Mouse (Mus musculus) olfactory bulb, adult 2 months (tissue): ENCODE data around the gene Poldip3. TPM values are rescaled to one million over a fixed set of nuclear protein-coding genes. Genes with fewer than 3 reads are reported as not detected.

ENCODE experiments used
- H3K27ac ChIP-seq: fragments of 200-500 bp; 2 replicates; pipeline ENCODE4 v1.5.1; 2012; ENCODE audit warnings: low read depth, low read length; ENCODE audit not compliant: insufficient read depth
- H3K4me1 ChIP-seq: fragments of 200-500 bp; 2 replicates; pipeline ENCODE4 v1.6.1; 2012; ENCODE audit warnings: low read length; ENCODE audit not compliant: control insufficient read depth, insufficient read depth
- H3K4me3 ChIP-seq: fragments of 200-500 bp; 2 replicates; pipeline ENCODE4 v1.5.1; 2012; ENCODE audit warnings: mild to moderate bottlenecking, low read depth, low read length, moderate library complexity; ENCODE audit not compliant: insufficient read depth
- CTCF ChIP-seq: fragments of 200-500 bp; IDR thresholded peaks from 2 replicates; pipeline ENCODE4 v1.5.1; 2012; ENCODE audit warnings: low read depth, mild to moderate bottlenecking, low read length, moderate library complexity; ENCODE audit not compliant: insufficient read depth
- POLR2A ChIP-seq: fragments of 200-500 bp; IDR thresholded peaks from 2 replicates; pipeline ENCODE4 v1.6.1; 2012; ENCODE audit warnings: mild to moderate bottlenecking, low read depth, low read length, moderate library complexity; ENCODE audit not compliant: insufficient read depth
- WGBS: fragments of 180-500 bp; shearing (Covaris S2); methylation state at CpG from one replicate; pipeline ENCODE4 v1.1.7; 2018; 5-methylcytosine and 5-hydroxymethylcytosine counted together
- polyA plus RNA-seq: library from polyadenylated mRNA; stranded (reverse); fragments of >200 nt; gene quantifications from 2 replicates; pipeline ENCODE4 v1.2.4, GENCODE M21; 2012; ENCODE audit warnings: low replicate concordance; ENCODE audit not compliant: missing spikeins, insufficient read depth, insufficient read length

The Poldip3 gene
- polyA plus RNA-seq, 1 experiment = not detected

DNA sequence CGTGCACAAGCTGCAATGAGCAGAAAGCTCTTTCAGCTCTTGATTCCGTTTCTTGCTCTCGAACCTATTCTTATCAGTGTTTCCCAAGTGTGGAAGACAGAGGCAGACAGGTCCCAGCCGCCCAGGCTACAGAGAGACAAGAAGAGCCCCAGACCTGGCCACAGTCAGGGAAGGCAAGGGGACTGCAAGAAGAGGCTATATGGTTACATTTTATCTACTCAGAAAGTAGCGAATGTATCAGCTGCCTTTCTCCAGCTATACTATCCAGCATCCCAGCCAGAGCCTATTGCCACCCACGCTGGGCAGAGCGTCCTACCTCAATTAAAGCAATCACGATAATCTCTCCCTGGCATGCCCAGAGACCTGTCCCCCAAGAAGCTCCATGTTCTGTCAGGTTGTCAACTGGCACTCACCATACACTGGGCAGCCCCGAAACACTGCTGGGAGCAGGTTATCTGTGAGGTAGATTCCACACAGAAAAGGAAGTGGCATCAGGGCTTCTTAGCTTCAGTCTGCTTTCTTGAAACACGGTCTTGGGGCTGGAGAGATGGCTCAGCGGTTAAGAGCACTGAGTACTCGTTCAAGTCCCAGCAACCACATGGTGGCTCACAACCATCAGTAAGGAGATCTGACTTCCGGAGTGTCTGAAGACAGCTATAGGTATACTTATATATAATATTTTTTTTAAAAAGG, 62.4 kb downstream of the Poldip3 start:
- no peak for TF ChIP-seq CTCF
- no peak for TF ChIP-seq POLR2A
- 80% methylated on average over 13 of the region's 13 CpGs for WGBS
- Histone ChIP-seq H3K4me1 (peaks cover 16% of the 10 kb centered on the region), H3K27ac (no peak overlapping the region), H3K4me3 (no peak overlapping the region)

DNA sequence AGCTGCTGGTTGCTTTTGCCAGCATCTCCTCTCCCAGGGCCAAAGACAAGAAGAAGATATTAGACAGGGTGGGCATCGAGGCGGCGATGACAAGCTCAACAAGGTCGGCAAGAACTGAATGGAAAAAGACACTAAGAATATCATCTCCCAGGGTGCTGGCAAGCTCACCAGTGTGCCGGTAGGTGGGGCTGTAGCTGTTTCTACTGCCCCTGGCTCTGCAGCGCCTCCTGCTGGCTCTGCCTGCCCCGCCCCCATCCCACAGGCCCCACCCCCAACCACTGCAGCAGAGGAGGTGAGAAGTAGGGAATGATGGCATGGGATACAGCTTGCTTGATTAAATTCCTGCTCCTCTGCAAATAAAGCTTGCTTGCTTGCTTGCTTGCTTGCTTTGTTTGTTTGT, 63.3 kb downstream of the Poldip3 start:
- H3K4me3 ChIP-seq = no peak overlapping the region
- H3K4me1 ChIP-seq = peaks cover 16% of the 10 kb centered on the region
- 30% methylated on average over 7 of the region's 7 CpGs for WGBS
- no peak overlapping the region for H3K27ac ChIP-seq
- TF ChIP-seq CTCF (peak; percentile 57), POLR2A (no peak)

DNA sequence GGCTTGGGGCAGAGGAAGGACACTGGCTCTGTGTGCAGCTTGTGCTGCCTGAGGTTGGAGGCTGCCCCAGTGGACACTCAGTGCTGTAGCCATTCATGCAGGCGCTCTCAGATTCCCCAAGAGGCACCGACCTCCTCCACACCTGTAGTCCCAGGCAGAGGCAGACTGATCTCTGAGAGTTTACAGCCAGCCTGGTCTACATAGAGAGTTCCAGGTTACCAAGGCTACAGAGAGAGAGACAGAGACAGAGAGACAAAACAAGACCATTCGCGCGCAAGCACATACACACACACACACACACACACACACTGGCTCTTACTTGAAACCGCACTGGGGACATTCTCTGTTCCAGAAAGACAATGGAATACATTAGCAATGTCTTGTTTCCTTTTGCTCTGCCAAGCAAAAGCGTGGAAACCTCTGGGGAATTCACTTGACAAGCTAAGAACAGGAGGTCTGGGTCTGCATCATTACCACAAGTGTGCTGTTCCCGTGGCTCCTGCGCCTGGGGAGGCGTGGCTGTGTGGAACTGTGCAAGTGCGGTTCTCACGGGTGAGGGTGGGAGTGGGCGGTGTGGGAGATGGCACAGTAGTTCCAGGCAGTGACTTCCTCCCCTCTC, 65.1 kb downstream of the Poldip3 start:
- Histone ChIP-seq H3K4me3 (no peak overlapping the region), H3K27ac (no peak overlapping the region), H3K4me1 (peaks cover 16% of the 10 kb centered on the region)
- 13% methylated on average over 13 of the region's 13 CpGs for WGBS
- no peak for TF ChIP-seq POLR2A
- no peak for TF ChIP-seq CTCF

DNA sequence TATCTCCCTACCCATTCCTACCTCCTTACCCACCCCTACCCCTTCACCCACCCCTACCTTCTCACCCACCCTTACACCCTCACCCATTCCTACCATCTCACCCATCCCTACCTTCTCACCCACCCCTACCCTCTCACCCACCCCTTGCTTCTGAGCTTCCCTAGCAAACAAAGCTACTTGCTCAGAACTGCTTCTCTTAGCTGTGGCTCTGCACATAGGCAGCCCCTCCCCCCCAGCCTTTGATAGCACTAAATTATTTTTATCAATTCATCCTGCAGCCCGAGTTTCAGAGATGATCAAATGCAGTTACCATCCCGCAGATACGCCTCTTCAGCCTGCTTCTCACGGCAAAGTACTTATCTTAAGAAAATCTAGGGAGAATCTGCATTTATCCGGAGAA, 65.7 kb downstream of the Poldip3 start:
- Histone ChIP-seq H3K27ac (no peak overlapping the region), H3K4me1 (peaks cover 16% of the 10 kb centered on the region), H3K4me3 (no peak overlapping the region)
- no peak for TF ChIP-seq CTCF
- no peak for TF ChIP-seq POLR2A
- 26% methylated on average over 5 of the region's 5 CpGs for WGBS

Other genes with a start within 250 kb of the Poldip3 start
- 82.1 TPM in 1 of 2 replicates, not detected in the other for gene Tcf20, start 161.5 kb downstream of the Poldip3 start, polyA plus RNA-seq
- gene Nfam1, start 116.1 kb downstream of the Poldip3 start, polyA plus RNA-seq = not detected in 2 replicates
- not detected in 2 replicates for gene Serhl, start 59.9 kb downstream of the Poldip3 start, polyA plus RNA-seq
- gene Rrp7a, start 26.6 kb downstream of the Poldip3 start, polyA plus RNA-seq = not detected in 2 replicates
- not detected in 2 replicates for gene Cyb5r3, start 23.2 kb upstream of the Poldip3 start, polyA plus RNA-seq
- not detected in 2 replicates for gene A4galt, start 102.4 kb upstream of the Poldip3 start, polyA plus RNA-seq
- not detected in 2 replicates for gene Arfgap3, start 200.9 kb upstream of the Poldip3 start, polyA plus RNA-seq